Mouse (Mus musculus): ENCODE measurements at regions not wholly inside any gene's neighbourhood (a gene's known extent, or its start where the extent isn't known, plus 50 kb on each side); places are given as distances from the start of the nearest gene placed in this dataset.

DNA sequence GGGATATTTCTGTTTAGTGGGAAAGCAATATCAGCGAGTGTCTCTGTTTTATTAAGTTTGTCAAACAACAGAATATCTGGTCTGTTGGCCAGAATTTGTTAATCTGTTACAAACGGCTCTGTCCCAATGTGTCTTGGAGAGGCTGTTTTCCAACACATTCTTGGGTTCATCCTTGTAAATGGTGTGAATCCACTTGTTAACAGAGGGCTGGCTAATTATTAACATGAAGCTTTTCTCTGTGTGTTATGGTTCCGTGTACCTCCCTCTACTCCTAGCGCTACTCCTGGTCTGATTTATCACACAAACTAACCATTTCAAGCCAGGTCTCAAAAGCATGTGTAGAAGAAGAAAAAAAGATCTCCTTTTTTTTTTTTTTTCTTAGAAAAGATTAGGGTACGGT is 60.4 kb downstream of the Pou3f3 start:
- DNase-seq (ENCODE audit: low spot score in 2 of 2) = no peak

DNA sequence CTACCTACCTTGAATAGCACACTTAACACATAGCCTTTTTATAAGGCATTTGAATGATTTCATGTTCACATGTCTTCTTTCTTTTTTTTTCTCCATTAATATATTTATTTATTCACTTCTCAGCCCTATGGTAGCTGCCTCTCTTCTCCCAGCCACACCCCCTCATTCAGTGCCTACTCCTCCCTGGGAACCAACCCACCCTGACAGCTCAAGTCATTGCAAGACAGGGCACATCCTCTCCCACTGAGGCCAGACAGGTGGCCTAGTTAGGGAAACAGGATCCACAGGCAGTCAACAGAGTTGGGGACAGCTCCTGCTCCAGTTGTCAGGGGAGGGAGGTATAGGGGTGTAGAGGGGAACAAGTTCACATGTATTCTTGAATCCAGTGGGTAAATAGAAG is 60.9 kb downstream of the Pou3f3 start:
- no peak for DNase-seq (ENCODE audit: low spot score in 2 of 2)

DNA sequence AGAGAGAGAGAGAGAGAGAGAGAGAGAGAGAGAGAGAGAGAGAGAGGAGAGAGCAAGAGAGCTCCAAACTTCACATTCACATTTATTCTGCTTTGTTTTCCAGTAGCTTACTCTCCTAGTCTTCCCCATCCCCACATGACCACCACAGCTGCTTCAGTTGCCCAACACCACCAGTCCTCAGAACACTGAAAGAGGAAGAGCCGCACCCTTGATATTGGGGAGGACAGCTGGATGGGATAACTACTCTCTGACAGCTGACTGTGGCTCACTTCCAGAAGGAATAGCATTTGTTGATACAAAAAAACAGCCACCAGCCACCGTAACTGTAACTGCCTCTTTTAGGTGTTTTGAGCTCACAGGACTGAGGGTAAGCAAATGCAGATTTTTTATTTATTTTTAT is 67.9 kb downstream of the Pou3f3 start:
- DNase-seq (ENCODE audit: low spot score in 2 of 2) = no peak

DNA sequence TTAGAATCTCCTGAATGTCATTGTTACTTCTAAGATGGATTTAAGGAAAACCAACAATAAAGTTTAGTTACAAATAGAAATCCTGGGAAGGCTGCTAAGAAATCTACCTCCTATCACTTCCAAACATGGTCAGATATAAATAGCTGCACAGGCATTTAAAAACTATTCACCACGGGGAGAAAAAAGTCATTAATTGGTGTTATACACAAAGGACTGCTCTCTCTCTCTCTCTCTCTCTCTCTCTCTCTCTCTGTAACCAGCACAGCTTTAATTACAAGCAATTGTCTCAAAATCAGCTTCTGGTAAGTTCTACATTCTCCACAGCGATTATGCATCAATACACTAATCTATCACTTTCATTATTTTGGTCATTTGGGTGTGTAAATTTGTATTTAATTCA is 68.5 kb downstream of the Pou3f3 start:
- no peak for DNase-seq (ENCODE audit: low spot score in 2 of 2)

DNA sequence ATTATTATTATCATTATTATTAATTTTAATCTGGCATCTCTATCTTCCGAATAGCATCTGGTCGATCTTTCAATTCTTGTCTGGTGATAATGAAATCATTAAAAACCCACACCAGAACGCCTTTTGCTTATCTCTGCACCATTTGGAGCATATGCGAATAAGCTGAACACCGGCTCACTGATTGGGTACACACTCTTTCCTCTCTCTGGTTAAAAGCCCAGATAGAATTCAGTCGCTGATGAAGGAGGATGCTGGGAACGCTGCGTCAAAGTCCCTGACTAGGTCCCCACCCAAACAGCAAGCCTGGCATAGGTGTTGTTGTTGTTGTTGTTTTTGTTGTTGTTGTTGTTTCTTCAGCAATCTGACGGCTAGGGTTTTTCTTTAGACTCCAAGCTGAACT is 74.5 kb downstream of the Pou3f3 start:
- DNase-seq (ENCODE audit: low spot score in 2 of 2) = peak in 1 of 2 experiments; percentile 65

DNA sequence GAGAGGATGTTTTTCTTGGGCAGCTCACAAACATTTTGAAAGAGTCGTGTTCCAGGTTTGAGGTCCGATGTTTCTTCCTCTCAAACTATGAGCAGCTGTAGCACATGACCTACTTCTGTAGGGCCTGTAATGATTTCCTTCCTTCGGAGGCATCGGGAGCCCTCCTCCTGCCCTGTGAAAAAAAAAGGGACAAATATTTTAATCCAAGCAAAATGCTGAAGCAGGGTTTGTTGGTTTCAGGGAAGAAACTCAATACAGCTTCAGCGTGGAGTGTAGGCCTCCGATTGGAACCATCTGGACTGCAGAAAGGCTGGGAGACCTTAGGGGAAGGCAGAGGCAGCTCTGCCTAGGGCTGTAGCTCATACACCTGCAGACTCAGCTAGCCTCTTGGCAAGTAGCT is 76.4 kb downstream of the Pou3f3 start:
- no peak for DNase-seq (ENCODE audit: low spot score in 2 of 2)

DNA sequence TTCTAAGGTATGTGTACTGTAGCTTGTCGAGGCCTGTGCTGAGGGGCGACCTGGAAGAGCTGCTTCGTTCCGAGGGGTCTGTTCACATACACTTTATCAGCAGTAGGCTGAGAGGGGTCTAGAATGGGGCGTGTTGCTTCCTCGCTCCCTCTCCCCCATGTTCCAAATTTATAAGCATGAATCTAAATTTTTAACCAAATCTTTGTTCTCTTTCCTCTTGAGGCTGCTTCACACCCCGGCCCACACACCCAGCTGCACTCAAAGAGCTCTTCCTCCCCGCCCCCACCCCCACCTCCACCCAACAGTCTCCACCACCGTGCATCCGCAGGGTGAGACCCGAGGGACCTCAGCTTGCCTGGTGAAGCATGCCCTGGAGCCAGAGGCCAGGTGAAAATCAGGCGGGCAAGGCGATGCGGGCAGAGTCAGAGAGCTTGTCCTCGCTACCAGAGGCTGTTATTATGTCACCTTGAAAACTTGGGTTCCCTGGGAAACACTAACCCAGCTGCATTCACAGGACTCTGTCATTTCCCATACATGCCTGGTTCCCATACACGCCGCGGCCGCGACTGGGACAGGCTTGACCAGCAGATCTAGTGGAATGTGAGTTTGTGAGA is 77.1 kb upstream of the Mrps9 start:
- peak in 1 of 2 experiments; percentile 50 for DNase-seq (ENCODE audit: low spot score in 2 of 2)

DNA sequence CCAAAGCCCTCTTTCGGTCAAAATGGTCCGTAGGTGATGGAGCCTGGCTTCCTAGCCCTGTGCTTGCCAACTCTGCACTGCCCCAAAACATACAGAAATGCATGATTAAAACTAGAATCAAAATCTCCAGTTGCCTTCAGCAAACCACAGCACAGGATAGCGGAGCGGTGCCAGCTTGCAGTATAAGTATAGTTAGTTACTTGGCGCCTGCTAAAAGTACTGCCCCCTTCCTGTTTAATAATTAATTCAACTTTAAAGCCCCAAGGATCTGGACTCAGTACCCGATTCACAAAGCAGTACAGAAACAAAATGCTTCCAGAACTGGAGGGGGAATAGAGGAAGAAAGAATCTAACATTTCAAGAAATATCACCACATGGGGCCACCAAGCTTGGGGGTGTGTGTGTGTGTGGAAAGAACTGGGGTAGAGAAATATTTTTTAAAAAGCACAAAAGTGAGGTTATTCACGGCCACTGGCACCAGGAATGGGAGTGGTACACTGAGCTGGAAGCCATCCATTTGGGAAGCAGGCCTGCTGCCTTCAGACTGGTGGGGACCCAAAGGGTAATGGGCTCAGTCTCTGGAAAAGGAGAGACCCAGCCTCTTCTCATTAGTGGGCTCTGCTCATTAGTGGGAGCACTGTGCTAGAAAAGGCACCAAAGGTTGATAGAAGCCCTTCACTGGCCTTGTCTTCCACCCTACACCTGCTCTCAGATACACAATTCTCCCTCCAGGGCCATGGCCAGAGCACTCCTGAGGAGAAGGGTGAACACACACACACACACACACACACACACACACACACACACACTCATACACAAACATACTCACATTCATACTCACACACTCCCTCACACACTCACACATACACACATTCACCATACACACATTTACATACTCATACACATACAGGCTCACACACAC is 75.8 kb upstream of the Mrps9 start:
- no peak for DNase-seq (ENCODE audit: low spot score in 2 of 2)

DNA sequence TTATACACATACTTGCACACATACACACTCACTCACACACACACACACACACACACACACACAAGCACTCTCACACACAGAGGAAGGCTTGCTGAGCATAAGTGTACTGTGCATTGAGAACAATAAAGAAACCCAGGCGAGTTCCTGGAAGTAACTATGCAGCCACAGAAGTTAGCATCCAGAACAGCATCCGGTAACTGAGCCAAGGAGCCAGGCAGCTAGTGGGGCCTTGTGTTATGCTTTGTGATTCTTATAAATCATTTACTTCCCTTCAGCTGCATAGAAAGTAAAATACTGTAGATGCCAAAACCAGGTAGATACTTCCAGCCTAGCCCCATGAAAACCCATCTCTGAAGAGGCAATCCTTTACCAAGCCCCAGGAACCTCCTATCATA is 75.1 kb upstream of the Mrps9 start:
- DNase-seq (ENCODE audit: low spot score in 2 of 2) = no peak

DNA sequence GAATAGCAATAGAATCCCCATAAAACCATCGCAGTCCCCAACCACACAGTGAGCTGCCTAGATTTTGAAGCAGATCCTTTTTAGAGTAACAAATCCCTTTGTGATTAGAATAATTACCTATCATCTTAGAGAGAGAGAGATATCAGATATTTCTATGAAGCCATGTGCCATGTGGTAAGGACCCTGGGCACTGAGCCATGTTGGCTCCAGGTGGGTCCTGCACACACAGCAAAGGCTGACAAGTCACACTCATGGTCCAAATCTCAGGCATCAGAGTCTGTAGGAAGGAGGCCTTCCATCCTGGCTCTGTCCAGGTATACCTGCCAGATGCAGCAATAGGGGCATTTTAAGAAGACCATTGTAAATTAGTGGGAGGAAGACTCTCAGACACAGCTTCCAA is 73.6 kb upstream of the Mrps9 start:
- DNase-seq (ENCODE audit: low spot score in 2 of 2) = no peak

DNA sequence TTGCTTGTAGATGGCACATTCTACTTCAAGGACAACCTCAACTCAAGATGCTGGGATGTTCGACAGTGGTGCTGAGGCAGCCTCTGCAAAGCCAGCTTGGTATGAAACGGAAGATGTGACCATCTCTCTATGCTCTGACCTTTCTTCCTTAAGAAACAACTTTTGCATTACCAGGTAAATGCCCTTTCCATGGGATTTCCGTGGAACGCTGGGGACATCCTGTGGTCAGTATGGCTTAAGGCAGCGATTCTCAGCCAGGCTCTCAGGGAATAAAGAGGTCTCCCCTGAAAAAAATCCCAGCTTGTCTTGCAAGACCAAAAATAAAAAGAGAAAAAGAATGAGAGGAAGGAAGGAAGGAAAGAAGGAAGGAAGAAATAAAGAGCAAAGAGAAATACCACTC is 71.3 kb upstream of the Mrps9 start:
- peak in 1 of 2 experiments; percentile 33 for DNase-seq (ENCODE audit: low spot score in 2 of 2)

DNA sequence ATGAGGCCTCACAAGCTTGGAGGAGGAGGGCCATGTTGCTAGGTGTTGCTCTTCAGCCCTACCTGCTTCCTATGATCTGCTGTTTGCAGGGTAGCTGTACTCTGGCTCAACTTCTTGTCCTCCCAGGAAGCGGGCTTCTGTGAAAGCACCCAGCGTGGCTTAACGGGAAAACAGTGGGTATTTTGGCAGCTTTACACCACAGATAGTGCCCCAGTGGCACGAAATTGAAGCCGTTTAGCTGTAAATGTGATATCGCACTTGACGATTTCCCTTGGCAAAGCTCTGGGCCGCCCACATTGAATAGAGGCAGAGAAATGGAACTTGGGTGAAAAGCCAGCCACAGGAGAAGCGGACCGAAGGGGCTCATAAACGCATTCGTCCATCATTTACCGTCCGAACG is 70.8 kb upstream of the Mrps9 start:
- DNase-seq (ENCODE audit: low spot score in 2 of 2) = no peak

DNA sequence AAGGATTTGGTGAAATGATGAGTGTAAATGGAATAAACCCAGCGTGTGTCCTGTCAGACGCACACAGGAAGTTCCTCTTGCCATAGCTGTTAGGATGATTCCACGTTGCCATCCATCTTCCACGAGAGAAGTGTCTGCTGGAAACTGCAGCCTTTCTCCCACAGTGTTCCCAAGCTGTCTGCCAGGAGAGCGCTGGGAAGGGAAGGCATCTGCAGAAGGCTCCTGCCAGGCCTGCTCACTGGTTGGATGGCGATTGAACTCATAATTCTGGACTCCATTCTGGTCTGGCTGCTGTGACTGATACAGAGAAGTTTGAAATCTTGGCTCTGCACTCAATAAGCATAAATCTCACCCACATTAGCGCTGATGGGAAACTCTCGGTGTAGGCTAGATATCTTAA is 69.5 kb upstream of the Mrps9 start:
- DNase-seq (ENCODE audit: low spot score in 2 of 2) = no peak

DNA sequence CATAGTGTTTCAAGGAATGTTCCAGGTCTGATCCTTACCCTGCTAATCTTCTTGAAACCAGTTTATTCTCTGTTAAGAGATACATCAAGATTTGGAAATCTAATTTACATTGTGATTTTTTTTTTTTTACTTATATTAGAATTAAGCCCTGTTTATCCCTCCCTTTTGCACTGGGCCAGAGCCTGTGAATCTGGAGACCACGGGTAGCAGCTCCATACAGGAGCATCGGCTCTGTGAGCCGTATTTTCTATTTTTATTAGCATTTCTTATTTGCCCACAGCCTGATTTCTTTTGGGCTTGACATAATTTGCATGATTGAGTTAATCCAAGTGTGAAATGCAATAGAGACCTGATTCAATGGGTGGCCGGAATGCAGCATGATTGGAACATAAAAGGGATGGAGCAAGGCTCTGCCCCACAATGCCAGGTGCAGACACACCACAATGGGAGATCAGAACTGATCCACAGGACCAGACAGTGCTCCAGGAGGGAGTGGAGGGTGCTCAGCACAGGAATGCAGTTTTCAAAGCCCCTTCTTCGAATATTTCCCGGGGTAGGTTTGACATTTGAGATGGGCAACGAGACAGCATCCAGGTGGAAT is 67.9 kb upstream of the Mrps9 start:
- DNase-seq (ENCODE audit: low spot score in 2 of 2) = no peak

DNA sequence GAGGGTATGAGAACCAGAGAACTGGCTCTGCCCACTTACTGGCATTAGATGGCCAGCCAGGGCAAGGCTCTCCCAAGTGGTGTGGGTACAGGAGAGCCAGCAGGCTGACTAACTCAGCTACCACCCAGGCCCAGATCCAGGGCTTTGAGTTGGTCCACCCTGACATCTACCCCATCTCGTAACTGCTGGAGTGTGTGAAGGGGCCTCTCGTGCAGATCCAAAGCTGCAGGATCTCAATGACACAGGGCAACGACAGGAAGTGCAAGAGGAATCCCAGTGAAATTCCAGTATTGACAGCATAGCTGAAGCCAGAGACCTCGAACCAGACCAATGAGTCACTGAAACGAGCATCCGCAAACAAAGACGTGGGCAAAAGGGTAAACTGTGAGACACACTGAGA is 63.8 kb upstream of the Mrps9 start:
- no peak for DNase-seq (ENCODE audit: low spot score in 2 of 2)

DNA sequence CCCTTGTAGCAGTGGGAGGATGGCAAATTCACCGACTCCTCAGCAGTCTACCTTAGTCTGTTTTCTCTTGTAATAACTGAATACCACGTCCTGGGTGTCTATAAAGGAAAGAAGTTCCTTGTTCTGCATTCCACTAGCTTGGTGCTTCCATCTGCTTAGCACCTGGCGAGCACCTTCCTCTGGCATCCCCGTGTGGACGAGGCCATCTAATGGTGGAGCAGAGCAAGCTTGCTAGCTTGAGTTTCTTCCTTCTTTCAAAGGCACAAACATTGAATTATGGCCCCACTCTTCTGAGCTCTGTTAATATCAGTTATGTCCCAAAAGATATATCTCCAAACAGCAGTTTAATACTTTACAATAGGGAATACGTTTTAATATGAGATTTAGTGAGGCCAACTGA is 62.6 kb upstream of the Mrps9 start:
- no peak for DNase-seq (ENCODE audit: low spot score in 2 of 2)
